Mouse (Mus musculus): Measurements from ENCODE around the gene Tmem198.

Gene Tmem198
- long read RNA-seq, experiment 1, partial matches to known transcripts, result 0 of 1 reads
- long read RNA-seq, experiment 1, other reads (novel, unspliced or antisense), result 0 of 1 reads
- long read RNA-seq, experiment 2, transcript Tmem198-202 (5 exons, 2,185 nt), result major isoform, 5 of 6 reads
- long read RNA-seq, experiment 2, partial matches to known transcripts, result 0 of 6 reads
- long read RNA-seq, experiment 2, other reads (novel, unspliced or antisense), result 1 of 6 reads

DNA sequence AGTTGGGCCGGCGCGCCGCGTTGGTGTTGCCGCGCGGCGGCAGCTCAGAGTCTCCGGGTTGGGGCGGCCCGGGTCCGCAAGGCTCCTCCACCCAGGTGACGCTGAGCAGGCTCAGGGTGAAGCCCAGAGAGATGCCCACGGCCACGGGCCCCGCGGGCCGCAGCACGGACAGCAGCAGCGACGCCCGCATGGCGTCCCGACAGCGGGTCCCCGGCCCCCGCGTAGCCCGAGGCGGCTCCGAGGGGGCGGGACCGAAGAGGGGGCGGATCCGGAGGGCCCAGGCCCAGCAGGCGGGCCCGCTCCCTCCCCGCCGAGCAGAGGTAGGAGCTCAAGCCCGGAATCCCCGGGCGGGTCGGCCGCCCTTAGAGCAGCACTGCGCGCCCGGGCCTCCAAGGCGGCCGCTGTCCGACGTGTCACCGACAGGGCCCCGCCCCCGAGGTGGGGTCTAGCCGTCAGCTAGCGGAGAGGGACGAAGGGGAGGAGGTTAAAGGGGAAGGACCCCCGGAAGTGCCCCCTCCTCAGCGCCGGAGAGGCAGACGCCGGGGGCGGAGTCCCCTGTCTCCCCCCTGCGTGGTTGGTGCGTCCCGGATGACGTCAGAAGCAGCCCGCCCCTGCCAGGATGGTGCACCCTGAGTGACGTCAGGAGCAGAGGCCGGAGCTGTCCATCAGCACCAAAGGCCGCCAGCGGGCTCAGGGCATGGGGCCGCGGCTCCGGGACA is at the start of gene Tmem198, which contains the start of gene Chpf:
Gene Tmem198, plus strand, starts transcription at position 617 of the 719 bp plus-strand sequence.
Gene Chpf, minus strand, starts transcription at position 392 of the 719 bp plus-strand sequence.
- intact Hi-C loops (cut with DNase I), result no loop called here

DNA sequence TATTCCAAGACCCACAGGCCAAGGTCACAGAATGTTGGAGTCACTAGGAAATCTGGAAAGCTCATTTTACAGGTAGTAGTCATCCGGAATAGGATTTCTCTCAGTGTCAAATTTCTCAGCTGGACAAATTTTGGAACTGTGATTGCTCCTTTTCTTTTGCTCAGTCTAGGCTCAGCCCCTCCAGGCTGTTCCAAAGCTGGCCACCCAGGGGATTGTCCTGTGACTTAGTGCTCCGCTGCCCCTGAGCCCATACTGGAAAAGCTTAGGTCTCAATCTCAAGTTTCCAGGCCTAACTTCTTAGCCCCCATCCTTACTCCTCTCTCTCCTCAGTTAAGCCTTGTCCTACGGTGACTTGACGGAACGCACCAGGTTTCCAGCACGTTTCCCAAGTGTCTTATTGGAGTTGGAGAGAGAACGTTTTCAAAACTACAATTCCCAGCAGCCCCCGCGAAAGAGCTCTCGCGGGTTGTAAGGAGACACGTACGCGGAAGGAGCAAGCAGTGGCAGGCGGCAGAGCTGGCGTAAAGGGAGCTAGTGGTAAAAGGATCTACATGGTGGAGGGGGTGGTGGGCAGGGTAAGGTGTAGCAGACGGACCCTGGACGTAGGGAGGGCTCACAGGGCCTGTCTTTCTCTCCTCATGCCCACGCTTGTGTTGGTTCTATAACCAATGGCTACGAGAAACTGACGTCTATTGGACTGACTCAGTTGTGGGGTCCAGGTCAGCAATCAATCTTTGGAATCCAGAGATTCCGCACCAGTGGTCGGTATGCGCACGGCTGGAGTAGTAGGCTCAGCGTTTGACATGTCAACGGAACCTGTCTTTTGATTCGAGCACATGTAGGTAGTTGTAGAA is 43.6 kb upstream of the Tmem198 start, which contains the start of gene Gmppa:
Gene Gmppa, plus strand, starts transcription at position 456 of the 854 bp plus-strand sequence.
- intact Hi-C loops (cut with DNase I), result no loop called here

GRCm38 (mm10) chr1:75438782-75439181 is 40.5 kb upstream of the Tmem198 start:
- intact Hi-C loops (cut with DNase I), result no loop called here

- intact Hi-C loops (cut with DNase I), result no loop called here
These were observed 38.7 kb upstream of the Tmem198 start for GRCm38 (mm10) chr1:75440661-75441060.

DNA sequence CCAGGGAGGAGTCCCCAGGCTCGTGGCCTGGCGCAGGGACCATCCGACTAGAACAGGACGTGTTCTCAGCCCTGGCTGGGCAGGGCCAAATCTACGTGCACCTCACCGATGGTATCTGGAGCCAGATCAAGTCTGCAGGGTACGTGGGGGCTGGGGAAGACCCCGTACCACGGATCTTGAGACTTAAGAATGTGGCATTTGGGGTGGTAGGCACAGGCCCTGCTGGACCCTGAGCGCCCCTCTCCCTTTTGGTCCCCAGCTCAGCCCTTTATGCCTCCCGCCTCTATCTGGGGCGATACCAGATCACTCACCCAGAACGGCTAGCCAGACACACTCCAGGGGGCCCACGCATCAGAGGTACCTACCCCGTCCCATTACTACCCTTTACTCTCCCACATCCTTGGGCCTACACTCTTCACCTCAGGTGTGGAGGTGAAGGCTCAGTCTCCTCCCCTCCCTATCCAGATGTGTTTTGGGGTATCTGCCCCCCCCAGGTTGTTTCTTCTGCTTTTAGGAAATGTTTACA is 37.8 kb upstream of the Tmem198 start:
- intact Hi-C loops (cut with DNase I), result no loop called here

DNA sequence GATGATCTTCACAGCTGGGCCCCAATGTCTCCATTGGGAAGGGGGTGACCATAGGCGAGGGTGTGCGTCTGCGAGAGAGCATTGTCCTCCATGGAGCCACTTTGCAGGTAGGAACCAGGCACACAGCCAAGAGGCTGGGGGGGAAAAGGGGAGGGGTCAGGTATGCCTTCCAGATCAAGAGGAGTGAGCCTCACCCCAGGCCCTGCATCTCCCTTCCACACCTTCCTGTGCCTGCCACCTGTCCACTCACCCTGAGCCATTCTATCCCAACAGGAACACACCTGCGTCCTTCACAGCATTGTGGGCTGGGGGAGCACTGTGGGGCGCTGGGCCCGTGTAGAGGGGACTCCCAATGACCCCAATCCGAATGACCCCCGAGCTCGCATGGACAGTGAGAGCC is 37.2 kb upstream of the Tmem198 start:
- intact Hi-C loops (cut with DNase I), result no loop called here

GRCm38 (mm10) chr1:75442811-75443210 is 36.5 kb upstream of the Tmem198 start:
- intact Hi-C loops (cut with DNase I), result no loop called here

DNA sequence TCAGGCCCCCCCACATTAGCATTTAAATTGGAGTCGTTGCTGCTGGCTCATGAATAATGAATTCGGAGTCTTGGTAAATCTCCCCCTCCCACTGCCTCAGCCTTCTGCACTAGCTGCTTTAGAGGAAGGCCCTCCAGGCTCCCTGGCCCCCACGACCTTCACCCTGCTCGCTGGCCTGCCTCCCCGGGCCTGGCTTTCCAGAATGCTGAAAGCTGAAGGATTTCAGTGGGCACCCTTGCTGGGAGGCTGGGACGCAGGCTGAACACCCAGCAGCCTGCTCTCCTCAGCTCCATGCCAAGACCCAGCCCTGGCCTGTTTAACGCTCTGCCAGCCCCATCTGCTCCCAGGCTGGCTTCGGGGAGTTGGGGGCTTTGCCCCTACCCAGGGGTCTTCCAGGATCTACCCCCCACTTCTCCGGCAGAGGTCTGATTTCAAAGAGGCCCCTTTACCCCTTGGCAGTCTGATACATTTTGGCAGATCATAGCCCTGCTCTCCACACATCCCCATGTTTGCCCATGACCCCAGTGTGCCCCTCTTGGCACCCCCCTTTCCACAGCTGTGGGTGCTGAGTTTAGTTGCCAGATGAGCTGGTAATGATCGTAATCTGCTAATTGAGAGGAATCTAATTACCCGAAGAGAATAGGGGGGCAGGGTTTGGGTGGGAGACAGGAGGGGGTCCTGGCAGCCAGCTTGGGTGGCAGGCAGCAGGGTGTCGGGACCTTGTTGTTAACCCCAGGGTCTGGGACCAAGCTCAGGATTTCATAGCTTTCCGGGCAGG is 35.9 kb upstream of the Tmem198 start:
- intact Hi-C loops (cut with DNase I), result no loop called here

- intact Hi-C loops (cut with DNase I), result no loop called here
These were observed 35.1 kb upstream of the Tmem198 start for GRCm38 (mm10) chr1:75444208-75444607.

GRCm38 (mm10) chr1:75445141-75445701 is 34.1 kb upstream of the Tmem198 start:
- intact Hi-C loops (cut with DNase I), result loop anchor here (5.0 kb wide), 1 partner anchor 103 kb away; no protein-coding TSS in a partner anchor

- intact Hi-C loops (cut with DNase I), result loop anchor here (2.0 to 5.0 kb wide), 2 partner anchors 21 to 104 kb away; no protein-coding TSS in a partner anchor
These were observed 33.4 kb upstream of the Tmem198 start for GRCm38 (mm10) chr1:75445751-75446611.

DNA sequence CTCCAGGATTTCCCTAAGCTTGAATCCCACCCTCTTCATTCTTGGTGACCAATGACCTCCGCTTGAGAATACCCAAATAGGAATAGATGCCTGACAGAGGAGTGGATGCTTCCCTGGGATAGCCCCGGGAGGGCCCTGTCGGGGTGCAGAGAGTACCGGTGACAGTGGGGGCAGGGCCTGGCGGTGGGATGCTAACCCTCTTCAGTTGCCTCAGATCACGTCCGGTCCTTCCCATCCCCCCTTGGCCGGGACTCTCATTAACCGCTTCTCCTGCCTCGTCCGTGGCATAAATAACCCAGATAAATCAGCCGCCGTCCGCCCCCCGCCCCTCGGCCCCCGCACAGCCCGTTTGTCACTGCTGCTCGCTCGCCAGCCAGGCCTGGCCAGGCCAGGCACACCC is 32.7 kb upstream of the Tmem198 start:
- intact Hi-C loops (cut with DNase I), result loop anchor here (2.0 to 5.0 kb wide), 2 partner anchors 20 to 104 kb away; no protein-coding TSS in a partner anchor

- intact Hi-C loops (cut with DNase I), result loop anchor here (2.0 to 5.0 kb wide), 2 partner anchors 19 to 105 kb away; no protein-coding TSS in a partner anchor
These were observed 31.9 kb upstream of the Tmem198 start for GRCm38 (mm10) chr1:75447265-75448051.

GRCm38 (mm10) chr1:75448052-75448431 is 31.3 kb upstream of the Tmem198 start:
- intact Hi-C loops (cut with DNase I), result loop anchor here (5.0 kb wide), 1 partner anchor 106 kb away; no protein-coding TSS in a partner anchor

GRCm38 (mm10) chr1:75448937-75449336 is 30.4 kb upstream of the Tmem198 start:
- intact Hi-C loops (cut with DNase I), result loop anchor here (5.0 kb wide), 1 partner anchor 107 kb away; no protein-coding TSS in a partner anchor

GRCm38 (mm10) chr1:75449377-75450135 is 29.8 kb upstream of the Tmem198 start:
- intact Hi-C loops (cut with DNase I), result loop anchor here (5.0 kb wide), 1 partner anchor 107 kb away; no protein-coding TSS in a partner anchor

GRCm38 (mm10) chr1:75450314-75451005 is 28.9 kb upstream of the Tmem198 start, which contains the start of gene Asic4:
Gene Asic4 (plus strand): TSS chr1:75450436.
- intact Hi-C loops (cut with DNase I), result no loop called here
